Mouse (Mus musculus): ENCODE measurements around the gene Dlx2.

DNA sequence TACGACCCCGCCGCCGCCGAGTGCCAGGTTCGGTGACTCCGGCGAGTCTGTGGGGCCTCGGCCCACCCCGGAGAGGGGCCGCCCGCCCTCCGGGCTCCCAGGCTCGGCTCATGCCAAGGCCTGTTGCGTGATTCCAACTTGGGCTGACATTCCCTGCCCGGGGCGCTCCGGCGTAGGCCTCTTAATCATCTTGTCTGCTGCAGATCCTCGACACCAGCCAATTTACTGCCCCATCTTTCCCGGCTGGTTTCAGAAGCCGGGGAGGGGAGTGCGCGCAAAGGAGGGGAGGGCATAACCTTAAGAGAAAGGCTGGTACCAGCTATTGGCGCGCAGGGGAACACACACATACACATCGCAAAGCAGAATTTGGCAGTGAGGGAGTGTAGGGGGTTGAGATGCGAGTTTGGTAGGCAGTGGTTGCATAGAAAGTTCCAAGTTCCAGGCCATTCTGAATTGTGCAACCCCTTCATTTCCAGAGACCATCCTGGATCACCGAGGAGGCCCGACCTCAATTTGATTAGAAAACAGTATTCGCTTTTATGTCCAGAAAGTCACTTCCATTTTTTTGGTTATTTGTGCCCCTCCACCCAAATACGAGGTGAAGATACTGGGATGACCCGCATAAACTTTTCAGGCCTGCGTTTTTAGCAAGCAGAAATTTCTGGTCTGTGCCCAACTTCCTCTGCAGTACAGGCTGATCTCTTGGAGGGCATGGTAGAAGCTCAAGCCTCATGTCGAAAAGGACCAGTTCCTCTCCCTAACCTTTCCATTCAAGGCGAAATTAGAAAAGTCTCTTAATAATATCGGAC lies 4.9 kb downstream of the Dlx2 start:
- TF ChIP-seq GATA1 (IDR thresholded peaks at IDR 0.05; ENCODE audit: borderline replicate concordance, low read length) (no peak), FLI1 (IDR thresholded peaks at IDR 0.05; ENCODE audit: low read length) (no peak)
